Mouse (Mus musculus) urinary bladder, postnatal 25 days (tissue): ENCODE measurements at regions not wholly inside any gene's neighbourhood (a gene's known extent, or its start where the extent isn't known, plus 50 kb on each side); places are given as distances from the start of the nearest gene placed in this dataset.

Experiments used
- DNase-seq: peaks from one replicate; pipeline ENCODE4 v3.0.0; 2022; ENCODE audit warnings: low spot score

DNA sequence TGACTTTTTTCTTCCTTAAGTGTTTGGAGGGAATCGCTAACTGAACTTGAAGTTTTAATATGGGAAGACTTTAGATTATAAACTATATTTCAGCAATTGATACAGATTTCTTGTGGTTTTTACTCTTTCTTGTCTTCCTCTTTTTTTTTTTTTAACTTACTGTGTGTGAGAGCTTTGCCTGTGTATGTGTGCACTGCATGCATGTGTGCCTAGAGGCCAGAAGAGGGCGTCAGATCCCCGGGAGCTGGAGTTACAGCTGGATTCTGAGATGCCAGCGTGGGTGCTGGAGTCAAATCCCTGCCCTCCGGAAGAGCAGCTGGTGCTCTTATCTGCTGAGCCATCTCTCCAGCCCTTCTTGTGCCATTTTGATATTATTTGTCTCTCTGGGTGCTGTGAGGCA is 129.6 kb downstream of the Trim33 start:
- no peak for DNase-seq

- no peak for DNase-seq
Measured at GRCm38 (mm10) chr3:103412247-103412646, 133.2 kb downstream of the Trim33 start.

GRCm38 (mm10) chr3:103415051-103415695 is 136.1 kb downstream of the Trim33 start:
- DNase-seq: no peak

- DNase-seq: no peak
Measured at GRCm38 (mm10) chr3:103416296-103416695, 137.2 kb downstream of the Trim33 start.

- DNase-seq: no peak
Measured at GRCm38 (mm10) chr3:103417781-103418180, 138.7 kb downstream of the Trim33 start.

GRCm38 (mm10) chr3:103419761-103420620 is 140.9 kb downstream of the Trim33 start:
- no peak for DNase-seq

GRCm38 (mm10) chr3:103420621-103421274 is 141.7 kb downstream of the Trim33 start:
- DNase-seq: no peak

- DNase-seq: no peak
Measured at GRCm38 (mm10) chr3:103421275-103421621, 142.2 kb downstream of the Trim33 start.

GRCm38 (mm10) chr3:103422806-103423205 is 143.7 kb downstream of the Trim33 start:
- no peak for DNase-seq

DNA sequence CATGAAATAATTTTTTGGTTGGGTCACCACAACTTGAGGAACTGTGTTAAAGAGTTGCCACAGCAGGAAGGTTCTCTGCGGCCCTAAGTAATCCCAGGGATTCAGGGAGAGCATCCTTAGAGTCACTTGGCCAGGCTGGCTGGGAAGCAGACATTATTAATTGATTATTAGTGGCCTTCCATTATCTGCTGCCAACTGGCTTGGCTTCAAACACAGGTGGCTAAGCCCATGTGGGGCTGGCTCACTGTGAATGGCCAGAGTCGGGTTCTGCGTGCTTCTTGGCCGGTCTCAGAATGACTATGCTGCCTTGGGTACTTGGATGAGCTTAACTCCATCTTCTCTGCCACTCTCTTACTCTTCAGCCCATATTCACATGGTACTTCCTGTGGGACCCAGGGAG is 144.2 kb downstream of the Trim33 start:
- DNase-seq: no peak

- no peak for DNase-seq
Measured at GRCm38 (mm10) chr3:103425812-103426430, 146.8 kb downstream of the Trim33 start.

- no peak for DNase-seq
Measured at GRCm38 (mm10) chr3:103429227-103429788, 145.7 kb upstream of the Syt6 start.

DNA sequence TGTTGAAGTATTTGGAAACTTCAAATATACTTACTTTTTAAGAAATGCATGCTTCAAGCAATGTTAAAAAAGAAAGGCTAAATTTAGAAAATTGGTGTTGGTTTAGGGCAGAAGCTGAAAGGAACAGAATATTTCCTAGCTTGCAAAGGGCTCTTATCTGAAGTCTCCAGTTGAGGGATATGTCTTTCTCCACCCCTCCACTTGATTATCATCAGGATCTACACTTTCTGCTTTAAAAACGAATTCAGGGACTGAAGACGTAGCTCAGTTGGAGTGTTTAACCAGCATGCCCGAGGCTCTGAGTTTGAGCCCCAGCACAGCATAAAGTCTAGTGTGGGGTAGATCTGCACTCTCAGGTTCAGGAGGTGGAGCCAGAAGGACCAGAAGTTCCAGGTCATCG is 144.9 kb upstream of the Syt6 start:
- no peak for DNase-seq

- DNase-seq: no peak
Measured at GRCm38 (mm10) chr3:103432254-103432653, 142.8 kb upstream of the Syt6 start.

DNA sequence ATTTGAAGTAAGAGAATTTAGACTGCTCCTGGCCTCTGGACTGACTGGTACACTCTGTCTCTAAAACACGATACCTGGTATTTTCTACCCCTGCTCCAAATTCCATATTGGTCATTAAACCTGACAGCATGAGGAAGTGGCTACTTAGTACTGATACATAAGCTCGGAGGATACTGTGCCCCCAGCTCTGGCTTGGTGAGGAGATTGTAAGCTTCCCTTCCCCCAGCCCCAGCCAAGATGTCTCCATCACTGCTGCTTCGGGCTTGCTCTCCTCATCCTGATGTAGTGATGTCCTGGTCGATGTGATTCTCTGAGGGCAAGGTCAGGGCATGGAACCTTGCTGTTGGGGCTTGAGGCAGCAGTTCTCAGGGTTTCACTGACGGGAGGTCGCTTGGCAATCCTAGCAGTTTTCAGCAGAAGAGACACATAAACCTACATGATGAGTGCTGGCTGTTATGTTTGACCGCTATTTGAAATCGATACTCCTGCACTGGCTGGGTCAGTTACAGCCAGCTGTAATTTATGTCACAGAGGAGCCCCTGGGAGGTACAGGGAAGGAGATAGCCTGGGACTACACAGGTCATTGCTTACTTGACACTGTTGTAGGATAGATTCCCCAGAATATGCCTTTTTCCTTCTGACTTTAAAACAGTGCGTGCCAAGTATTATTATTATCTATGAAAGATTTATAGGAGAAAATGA is 138.0 kb upstream of the Syt6 start:
- DNase-seq: no peak

- DNase-seq: peak; percentile 20
Measured at GRCm38 (mm10) chr3:103438791-103439354, 136.2 kb upstream of the Syt6 start.

- DNase-seq: no peak
Measured at GRCm38 (mm10) chr3:103443247-103443646, 131.8 kb upstream of the Syt6 start.

- no peak for DNase-seq
Measured at GRCm38 (mm10) chr3:103445852-103446251, 129.2 kb upstream of the Syt6 start.

- no peak for DNase-seq
Measured at GRCm38 (mm10) chr3:103449851-103450250, 125.2 kb upstream of the Syt6 start.

- no peak for DNase-seq
Measured at GRCm38 (mm10) chr3:103451971-103452370, 123.1 kb upstream of the Syt6 start.

GRCm38 (mm10) chr3:103463760-103464159 is 111.3 kb upstream of the Syt6 start:
- no peak for DNase-seq
